Mouse (Mus musculus) intestine, embryonic 16.5 days (tissue): ENCODE results near the gene Pm20d2. TPM values are rescaled to one million over a fixed set of nuclear protein-coding genes. Genes with fewer than 3 reads are reported as not detected.

Source experiments
- ATAC-seq: fragments of 200-750 bp; cut with Nextera tagmentation; 2 replicates; pipeline ENCODE4 v1.8.0; 2017; ENCODE audit warnings: moderate TSS enrichment, moderate library complexity
- H3K27ac ChIP-seq: fragments of 300-500 bp; sonication (generic); 2 replicates; pipeline ENCODE4 v1.5.1; 2014; ENCODE audit warnings: mild to moderate bottlenecking, low read length
- H3K27me3 ChIP-seq: fragments of 300-500 bp; sonication (generic); replicated peaks from 2 replicates; pipeline ENCODE4 v1.6.1; 2014; ENCODE audit warnings: low read length, control low read depth, mixed read lengths; ENCODE audit not compliant: control insufficient read depth, insufficient read depth
- H3K36me3 ChIP-seq: fragments of 300-500 bp; sonication (generic); 2 replicates; pipeline ENCODE4 v1.6.1; 2014; ENCODE audit warnings: low read length, control low read depth; ENCODE audit not compliant: control insufficient read depth, insufficient read depth
- H3K4me1 ChIP-seq: fragments of 300-500 bp; sonication (generic); 2 replicates; pipeline ENCODE4 v1.6.1; 2014; ENCODE audit warnings: low read length, control low read depth, mixed read lengths; ENCODE audit not compliant: control insufficient read depth, insufficient read depth
- H3K4me2 ChIP-seq: fragments of 300-500 bp; sonication (generic); 2 replicates; pipeline ENCODE4 v1.6.1; 2014; ENCODE audit warnings: low read depth, low read length, control low read depth
- H3K4me3 ChIP-seq: fragments of 300-500 bp; sonication (generic); 2 replicates; pipeline ENCODE4 v1.5.1; 2014; ENCODE audit warnings: mild to moderate bottlenecking, low read length
- H3K9ac ChIP-seq: fragments of 300-500 bp; sonication (generic); 2 replicates; pipeline ENCODE4 v1.6.1; 2014; ENCODE audit warnings: low read depth, low read length
- H3K9me3 ChIP-seq: fragments of 300-500 bp; sonication (generic); 2 replicates; pipeline ENCODE4 v1.6.1; 2016; ENCODE audit warnings: low read length, control low read depth; ENCODE audit not compliant: control insufficient read depth
- WGBS: fragments of 180-500 bp; shearing (Covaris S2); extraction: QIAGEN DNeasy Blood & Tissue Kit; methylation state at CpG from one replicate; pipeline ENCODE4 v1.1.7; 2014; 5-methylcytosine and 5-hydroxymethylcytosine counted together
- polyA plus RNA-seq: library from polyadenylated mRNA; unstranded; fragments of >200 nt; fragmentation: Nextera tagmentation; extraction: Ambion mirVana; gene quantifications from 2 replicates; pipeline ENCODE4 v1.2.1, GENCODE M21; 2015

Gene Pm20d2
- polyA plus RNA-seq, 1 experiment from 2014 or later, result 0.88 TPM

GRCm38 (mm10) chr4:33132221-33132620 is 57.3 kb downstream of the Pm20d2 start, which contains the start of gene Gabrr1:
Gene Gabrr1, plus strand, starts transcription at chr4:33132521.
- 54% methylated on average over 11 of the region's 11 CpGs for WGBS

GRCm38 (mm10) chr4:33125409-33126084 is 64.0 kb downstream of the Pm20d2 start:
- H3K9ac ChIP-seq, result no peak overlapping the region
- no peak overlapping the region for H3K27ac ChIP-seq
- H3K4me1 ChIP-seq, result no peaks in the 10 kb centered on the region
- no peak for ATAC-seq
- H3K27me3 ChIP-seq, result no peaks in the 10 kb centered on the region
- H3K4me2 ChIP-seq, result no peak overlapping the region
- WGBS, result 53% methylated on average over 10 of the region's 10 CpGs
- no peaks in the 10 kb centered on the region for H3K9me3 ChIP-seq
- H3K4me3 ChIP-seq, result no peak overlapping the region
- H3K36me3 ChIP-seq, result no peaks in the 10 kb centered on the region

More at GRCm38 (mm10) chr4:33132221-33132620, 57.3 kb downstream of the Pm20d2 start, which contains the start of gene Gabrr1:
- Histone ChIP-seq H3K4me2 (no peak within 1 kb of the TSS), H3K4me1 (no peaks in the 10 kb centered on the region), H3K9me3 (no peaks in the 10 kb centered on the region), H3K4me3 (no peak within 1 kb of the TSS), H3K27ac (no peak within 1 kb of the TSS), H3K9ac (no peak within 1 kb of the TSS), H3K27me3 (no peaks in the 10 kb centered on the region), H3K36me3 (no peaks in the 10 kb centered on the region)
- ATAC-seq, result no peak

- no peak overlapping the region for H3K9ac ChIP-seq
- H3K4me2 ChIP-seq, result no peak overlapping the region
- WGBS, result 63% methylated on average over 6 of the region's 6 CpGs
- no peak overlapping the region for H3K4me3 ChIP-seq
- no peaks in the 10 kb centered on the region for H3K36me3 ChIP-seq
- no peak for ATAC-seq
- H3K9me3 ChIP-seq, result no peaks in the 10 kb centered on the region
- no peak overlapping the region for H3K27ac ChIP-seq
- no peaks in the 10 kb centered on the region for H3K27me3 ChIP-seq
- H3K4me1 ChIP-seq, result no peaks in the 10 kb centered on the region
Measured at GRCm38 (mm10) chr4:33124493-33124892, 65.0 kb downstream of the Pm20d2 start.

Other genes with a start within 250 kb of the Pm20d2 start
- 2.8 and 2.9 TPM in 2 replicates for gene Ankrd6, start 238.9 kb downstream of the Pm20d2 start, polyA plus RNA-seq
- gene Rragd, start 206.7 kb downstream of the Pm20d2 start, polyA plus RNA-seq, result 28.0 and 30.1 TPM in 2 replicates
- 43.0 and 44.9 TPM in 2 replicates for gene Ube2j1, start 158.3 kb downstream of the Pm20d2 start, polyA plus RNA-seq
- 0.10 and 0.24 TPM in 2 replicates for gene Gabrr2, start 126.7 kb downstream of the Pm20d2 start, polyA plus RNA-seq
- not detected in 2 replicates for gene Gabrr1, start 57.2 kb downstream of the Pm20d2 start, polyA plus RNA-seq
- 4.7 and 5.2 TPM in 2 replicates for gene Srsf12, start 19.3 kb upstream of the Pm20d2 start, polyA plus RNA-seq
- gene Pnrc1, start 100.4 kb upstream of the Pm20d2 start, polyA plus RNA-seq, result 51.0 and 59.6 TPM in 2 replicates
- 15.9 and 16.3 TPM in 2 replicates for gene Rngtt, start 120.6 kb upstream of the Pm20d2 start, polyA plus RNA-seq